Mouse (Mus musculus): ENCODE results near the gene Rnf224.

Rnf224 gene

DNA sequence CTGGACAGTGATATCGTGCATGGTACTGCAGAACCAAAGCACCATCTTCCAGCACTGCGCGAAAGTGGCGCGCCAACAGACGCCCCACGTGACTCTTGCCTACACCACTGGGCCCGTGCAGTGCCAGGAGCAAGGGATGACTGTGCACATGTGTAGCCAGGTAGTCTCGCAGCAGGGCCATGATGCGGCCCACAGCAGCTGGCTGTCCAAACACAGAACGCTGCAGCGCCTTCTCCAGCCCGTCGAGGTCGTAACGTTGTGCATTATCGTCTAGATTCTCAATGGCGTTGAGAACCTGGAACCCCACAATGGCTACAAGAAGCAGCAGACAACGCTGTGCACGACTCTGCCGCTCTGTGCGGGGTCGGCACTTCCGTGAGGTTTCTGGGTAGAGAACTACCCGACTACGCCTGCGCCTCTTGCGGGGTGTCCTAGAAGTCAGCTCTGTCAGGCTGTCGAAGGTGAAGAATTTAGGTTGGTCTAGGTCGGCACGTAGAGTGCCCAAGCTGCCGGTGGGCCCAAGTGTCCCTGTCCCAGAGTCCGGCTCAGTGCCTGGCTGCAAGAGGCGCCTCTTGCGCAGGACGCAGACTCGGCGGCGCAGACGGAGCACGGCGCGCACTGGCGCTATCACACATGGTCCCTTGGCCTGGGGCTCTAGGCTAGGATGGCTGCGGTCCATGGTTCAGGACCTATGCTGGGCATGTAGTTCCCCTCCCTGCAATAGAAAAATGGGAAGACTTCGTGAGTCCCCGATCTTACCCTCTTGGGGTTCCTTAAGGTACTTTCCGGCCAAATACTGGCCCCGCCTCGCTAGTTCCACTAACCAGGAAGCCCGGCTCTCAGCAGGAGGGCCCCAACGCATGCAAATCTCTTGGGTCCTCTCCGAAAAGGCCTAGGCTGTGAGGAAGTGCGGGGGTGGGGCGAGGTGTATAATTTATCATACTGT lies 41.1 kb downstream of the Rnf224 start:
- DNase-seq (ENCODE audit: low spot score in 2 of 2): peak in 1 of 2 experiments; percentile 53

DNA sequence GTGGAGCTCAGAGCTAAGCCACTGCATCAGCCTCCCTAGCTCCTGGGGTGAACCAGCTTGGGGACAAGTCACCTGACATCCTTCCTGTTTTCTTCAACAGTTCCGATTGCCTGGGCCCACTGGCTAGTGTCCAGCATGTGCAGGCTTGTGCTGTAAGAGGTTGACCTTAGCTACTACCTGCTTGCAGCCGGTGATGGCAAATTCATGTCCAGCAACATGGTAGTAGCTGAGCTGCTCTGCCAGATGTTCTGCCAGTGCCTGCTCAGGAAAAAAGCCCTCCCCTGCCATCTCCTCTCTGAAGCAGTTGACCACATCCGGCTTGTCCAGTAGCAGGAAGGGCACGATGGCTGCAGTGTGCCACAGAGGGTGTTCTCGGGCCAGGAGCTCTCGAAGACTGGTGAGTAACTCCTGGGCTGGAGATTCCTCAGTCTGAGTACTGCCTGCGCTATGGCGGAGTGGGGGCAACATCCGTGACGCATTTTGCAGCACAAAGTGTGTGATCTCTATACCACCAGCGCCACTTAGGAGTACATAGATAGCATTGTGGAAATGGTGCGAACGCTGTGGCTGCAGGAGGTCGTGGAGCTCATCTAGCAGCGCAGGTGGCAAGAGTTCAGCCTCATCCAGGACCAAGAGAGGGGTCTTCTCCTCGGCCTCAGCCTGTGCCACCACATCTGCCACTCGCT lies 42.0 kb downstream of the Rnf224 start:
- peak in 1 of 2 experiments; percentile 46 for DNase-seq (ENCODE audit: low spot score in 2 of 2)

DNA sequence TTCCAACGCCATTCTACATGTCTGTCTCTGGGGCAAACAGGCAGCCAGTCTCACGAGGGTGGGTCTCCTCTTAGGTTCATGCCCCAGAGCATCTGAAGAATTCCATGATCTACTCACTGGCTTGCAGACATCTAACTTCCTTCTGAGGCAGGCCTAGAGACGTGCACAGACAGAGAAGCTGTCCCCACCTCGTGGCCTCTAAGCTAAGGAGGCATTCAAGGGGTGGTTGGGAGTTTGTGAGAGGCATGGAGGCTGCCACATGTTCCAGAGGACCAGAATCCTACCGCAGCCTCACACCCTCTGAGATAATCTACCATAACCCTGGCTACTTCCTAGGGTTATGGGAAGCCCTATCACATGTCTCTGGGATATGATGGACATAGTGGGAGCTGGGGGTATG lies 42.6 kb downstream of the Rnf224 start:
- DNase-seq (ENCODE audit: low spot score in 2 of 2): no peak

DNA sequence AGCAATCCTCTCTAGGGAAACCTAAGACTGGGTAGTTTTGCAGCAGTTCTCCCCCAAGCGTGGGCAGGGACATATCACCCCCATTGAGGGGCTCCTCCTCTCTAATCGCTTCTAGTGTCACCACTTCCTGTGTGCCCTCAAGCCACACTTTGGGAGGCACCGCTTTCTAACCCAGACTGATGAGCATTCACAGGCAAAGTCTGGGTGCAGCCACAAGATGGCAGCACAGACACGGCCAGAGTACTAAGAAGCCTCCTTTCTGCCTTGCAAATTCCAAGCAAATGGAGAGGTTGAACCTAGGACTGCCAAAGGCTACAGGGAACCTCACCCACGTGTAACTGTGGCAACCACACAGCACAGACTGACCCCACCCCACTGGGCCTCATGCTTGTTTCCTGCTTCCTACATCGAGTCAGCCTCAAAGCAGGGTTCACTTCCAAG lies 43.2 kb downstream of the Rnf224 start:
- DNase-seq (ENCODE audit: low spot score in 2 of 2): peak; percentile 84 to 86

DNA sequence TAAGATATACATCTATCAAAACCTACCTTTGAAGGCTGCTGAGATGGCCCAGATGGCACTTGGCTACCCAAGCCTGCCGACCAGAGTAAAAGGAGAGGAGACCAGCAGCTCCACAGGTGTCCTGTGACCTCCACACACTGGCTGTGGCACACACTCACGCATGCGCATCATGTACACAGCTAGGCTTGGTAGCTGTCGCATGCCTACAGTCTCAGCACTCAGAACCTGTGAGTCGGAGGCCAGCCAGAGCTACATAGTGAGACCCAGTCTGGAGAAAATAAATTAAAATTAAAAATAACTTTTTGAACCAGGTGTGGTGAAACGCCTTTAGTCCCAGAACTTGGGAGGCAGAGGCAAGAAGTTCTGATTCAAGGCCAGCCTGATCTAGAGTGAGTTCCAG lies 48.7 kb downstream of the Rnf224 start:
- DNase-seq (ENCODE audit: low spot score in 2 of 2): no peak

DNA sequence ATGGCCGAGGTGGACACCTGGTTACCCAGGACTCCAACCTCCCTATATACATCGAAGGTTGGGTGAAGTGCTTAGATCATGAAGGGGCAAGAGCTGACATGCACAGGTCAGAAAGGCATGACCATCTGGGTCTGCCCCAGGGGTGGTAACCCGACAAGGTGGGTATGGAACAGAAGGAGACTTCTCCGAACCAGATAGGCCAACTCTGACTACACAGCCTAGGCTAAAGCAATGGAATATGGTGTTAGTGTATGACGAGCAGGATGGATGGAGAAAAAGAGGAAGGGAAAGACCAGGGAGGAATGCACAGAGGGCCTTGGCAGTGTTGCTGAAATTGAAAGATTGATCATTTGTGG lies 50.0 kb downstream of the Rnf224 start:
- DNase-seq (ENCODE audit: low spot score in 2 of 2): no peak

DNA sequence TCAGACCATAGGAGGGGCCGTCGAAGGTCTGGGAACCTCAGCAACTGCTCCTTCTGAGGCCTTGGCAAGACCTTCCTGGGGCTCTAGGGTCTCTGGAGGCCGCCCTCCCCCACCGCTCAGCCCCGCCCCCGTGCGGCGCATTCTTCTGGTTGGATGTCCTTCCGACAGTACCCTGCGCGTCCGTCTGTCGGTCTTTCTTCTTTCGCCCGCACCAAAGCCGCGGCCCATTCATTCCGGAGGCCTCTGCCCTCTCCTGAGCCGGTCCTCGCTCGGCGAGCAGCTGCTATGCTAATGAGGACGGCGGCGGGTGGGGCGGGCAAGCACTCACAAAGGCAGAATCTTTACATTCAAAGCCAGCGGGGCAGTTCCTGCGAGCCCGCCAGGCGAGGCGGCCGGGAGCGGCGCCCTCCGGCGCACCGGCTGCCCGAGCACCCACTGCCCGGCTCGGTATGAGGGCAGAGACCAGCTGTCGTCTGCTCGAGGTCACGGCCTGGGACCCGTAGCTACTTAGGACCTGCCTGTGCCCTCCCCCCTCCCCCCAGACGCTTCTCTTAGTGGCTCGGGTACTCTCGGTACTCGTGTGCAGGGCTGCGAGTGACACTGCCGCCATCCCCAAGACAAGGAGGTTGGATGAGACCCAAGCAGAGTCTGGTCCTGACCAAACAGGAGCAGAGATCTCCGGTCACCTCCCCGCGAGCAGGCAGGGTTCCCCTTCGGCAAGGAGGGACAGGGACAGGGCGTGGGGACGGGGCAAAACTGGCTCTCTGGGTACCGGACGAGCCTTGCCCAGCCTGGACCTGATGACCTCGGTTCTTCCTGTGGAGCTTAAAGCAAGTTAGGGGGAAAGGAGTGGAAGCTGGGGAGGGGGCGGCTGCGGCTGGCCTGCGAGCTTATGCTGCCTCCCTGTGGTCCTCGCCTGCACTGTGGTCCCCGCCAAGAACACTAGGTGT lies 50.7 kb downstream of the Rnf224 start:
- DNase-seq (ENCODE audit: low spot score in 2 of 2): peak; percentile 82 to 84

DNA sequence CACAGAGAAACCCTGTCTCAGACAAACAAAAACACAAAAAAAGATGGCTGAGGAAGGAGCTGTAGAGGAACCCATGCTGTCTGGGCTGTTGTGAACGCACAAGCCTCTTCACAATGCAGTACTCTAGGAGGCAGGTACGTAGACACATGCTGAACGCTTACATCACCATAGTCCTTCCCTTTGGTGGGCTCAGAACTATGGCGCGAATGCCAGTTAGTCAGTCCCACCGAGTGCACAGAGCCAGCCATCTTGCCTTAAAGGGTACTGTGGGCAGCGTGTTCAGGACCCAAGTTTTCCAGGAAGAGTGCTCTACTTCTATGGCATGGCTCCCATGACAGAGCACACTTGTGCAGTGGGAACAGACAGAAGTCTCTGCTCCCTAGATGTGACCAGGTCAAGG lies 52.1 kb downstream of the Rnf224 start:
- peak in 1 of 2 experiments; percentile 21 for DNase-seq (ENCODE audit: low spot score in 2 of 2)
